Mouse (Mus musculus) ES-E14 (cell line): ENCODE results near the gene Pnpla7. TPM values are rescaled to one million over a fixed set of nuclear protein-coding genes. Genes with fewer than 3 reads are reported as not detected.

ENCODE experiments used
- DNase-seq: peaks from one replicate; pipeline ENCODE4 v3.0.0-alpha.2; 2013; ENCODE audit warnings: low read depth, low spot score
- H3K27ac ChIP-seq: 2 replicates; pipeline ENCODE4 v1.5.1; 2012; ENCODE audit warnings: low read depth, mild to moderate bottlenecking, low read length, moderate library complexity, mixed read lengths; ENCODE audit not compliant: poor library complexity, insufficient read depth, severe bottlenecking
- H3K36me3 ChIP-seq: 2 replicates; pipeline ENCODE4 v1.6.1; 2012; ENCODE audit warnings: mild to moderate bottlenecking, low read length, moderate library complexity, mixed read lengths; ENCODE audit not compliant: control insufficient read depth, poor library complexity, insufficient read depth, severe bottlenecking
- H3K4me1 ChIP-seq, 2 experiments: fragments of 150-350 bp in 1 of 2; sonication (generic) in 1 of 2; 2 replicates each; pipeline ENCODE4 v1.6.1; 2012; ENCODE audit warnings: low read length in 2 of 2, mild to moderate bottlenecking in 1 of 2, mixed read lengths in 1 of 2; ENCODE audit not compliant: control insufficient read depth in 2 of 2, insufficient read depth in 2 of 2, poor library complexity in 1 of 2
- H3K4me3 ChIP-seq, 2 experiments: fragments of 150-350 bp in 1 of 2; sonication (generic) in 1 of 2; 2 replicates each; pipeline ENCODE4 v1.5.1; 2012; ENCODE audit warnings: low read length in 2 of 2, low read depth in 1 of 2, mild to moderate bottlenecking in 1 of 2, mixed read lengths in 1 of 2; ENCODE audit not compliant: insufficient read depth in 1 of 2, poor library complexity in 1 of 2, severe bottlenecking in 1 of 2
- H3K9ac ChIP-seq: 2 replicates; pipeline ENCODE4 v1.6.1; 2012; ENCODE audit warnings: low read depth, mild to moderate bottlenecking, low read length, mixed read lengths; ENCODE audit not compliant: poor library complexity, insufficient read depth, severe bottlenecking
- H3K9me3 ChIP-seq: fragments of 150-350 bp; sonication (generic); 2 replicates; pipeline ENCODE4 v1.6.1; 2012; ENCODE audit warnings: low read depth, mild to moderate bottlenecking, low read length; ENCODE audit not compliant: control insufficient read depth, insufficient read depth
- CHD2 ChIP-seq: IDR thresholded peaks from 2 replicates; pipeline ENCODE4 v1.6.1; 2014; ENCODE audit warnings: mild to moderate bottlenecking, low read depth, low read length, inconsistent platforms
- HCFC1 ChIP-seq: IDR thresholded peaks from 2 replicates; pipeline ENCODE4 v1.6.1; 2012; ENCODE audit warnings: low read length, inconsistent platforms, borderline replicate concordance; ENCODE audit not compliant: insufficient read depth
- MAFK ChIP-seq: IDR thresholded peaks from 2 replicates; pipeline ENCODE4 v1.6.1; 2014; ENCODE audit warnings: mild to moderate bottlenecking, low read depth, low read length, inconsistent platforms; ENCODE audit not compliant: insufficient read depth
- ZC3H11A ChIP-seq: IDR thresholded peaks from 2 replicates; pipeline ENCODE4 v1.6.1; 2012; ENCODE audit warnings: low read depth, mild to moderate bottlenecking, inconsistent platforms, low read length, borderline replicate concordance
- ZNF384 ChIP-seq: IDR thresholded peaks from 2 replicates; pipeline ENCODE4 v1.6.1; 2012; ENCODE audit warnings: low read depth, low read length, inconsistent platforms
- in situ Hi-C, 2 experiments: fragments of 600-800 bp; cut with MboI; formaldehyde crosslinking; loops; one replicate each; pipeline ENCODE4 v1.15.1; 2025; ENCODE audit warnings: low sequenced_read_pairs in 2 of 2, inconsistent platforms in 1 of 2; ENCODE audit not compliant: unreplicated experiment in 2 of 2
- total RNA-seq: library from RNA; depleted of rRNA; stranded (reverse); fragments of 300-350 nt; gene quantifications from 2 replicates; pipeline ENCODE4 v1.2.3, GENCODE M21; 2012

The Pnpla7 gene
- total RNA-seq, 1 experiment = 20.2 TPM

DNA sequence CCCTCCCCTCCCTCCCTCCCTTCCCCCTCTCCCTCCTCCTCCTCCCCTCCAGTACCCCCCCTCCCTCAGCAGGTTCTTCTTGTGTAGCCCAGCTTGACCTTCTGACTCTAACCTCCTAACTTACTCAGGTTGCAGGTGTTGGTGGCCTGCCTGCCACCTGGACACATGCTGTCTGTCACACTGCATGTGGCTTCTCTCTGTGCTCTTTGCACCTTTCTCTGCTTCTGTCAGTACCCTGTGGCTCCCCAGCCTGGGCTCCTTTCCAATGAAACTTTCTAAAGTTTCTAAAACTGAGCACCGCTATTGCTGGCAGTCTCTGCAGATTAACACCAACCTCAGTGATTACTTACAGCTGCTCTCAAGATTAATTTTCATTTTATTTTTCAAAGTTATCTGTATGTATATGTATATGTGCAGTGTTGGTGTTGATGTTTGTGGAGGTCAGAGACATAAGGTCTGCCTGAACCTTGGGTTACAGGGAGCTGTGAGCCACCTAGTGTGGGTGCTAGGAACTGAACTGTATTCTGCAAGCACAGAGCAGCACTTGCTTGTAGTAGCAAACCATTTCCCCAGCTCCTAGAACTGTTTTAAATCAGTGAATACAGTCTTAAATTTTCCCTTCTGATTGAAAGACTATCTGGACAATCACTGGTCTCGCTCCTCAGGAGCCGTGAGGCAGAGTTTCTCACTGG is 24.9 kb downstream of the Pnpla7 start:
- Histone ChIP-seq H3K9ac (no peak overlapping the region), H3K4me3 (no peak overlapping the region), H3K9me3 (no peaks in the 10 kb centered on the region), H3K4me1 (no peaks in the 10 kb centered on the region; a peak in 1 of 4 replicates), H3K36me3 (no peaks in the 10 kb centered on the region), H3K27ac (no peak overlapping the region)
- in situ Hi-C loops = no loop called here
- TF ChIP-seq ZC3H11A (no peak), MAFK (no peak), HCFC1 (no peak), ZNF384 (no peak), CHD2 (no peak)
- no peak for DNase-seq

DNA sequence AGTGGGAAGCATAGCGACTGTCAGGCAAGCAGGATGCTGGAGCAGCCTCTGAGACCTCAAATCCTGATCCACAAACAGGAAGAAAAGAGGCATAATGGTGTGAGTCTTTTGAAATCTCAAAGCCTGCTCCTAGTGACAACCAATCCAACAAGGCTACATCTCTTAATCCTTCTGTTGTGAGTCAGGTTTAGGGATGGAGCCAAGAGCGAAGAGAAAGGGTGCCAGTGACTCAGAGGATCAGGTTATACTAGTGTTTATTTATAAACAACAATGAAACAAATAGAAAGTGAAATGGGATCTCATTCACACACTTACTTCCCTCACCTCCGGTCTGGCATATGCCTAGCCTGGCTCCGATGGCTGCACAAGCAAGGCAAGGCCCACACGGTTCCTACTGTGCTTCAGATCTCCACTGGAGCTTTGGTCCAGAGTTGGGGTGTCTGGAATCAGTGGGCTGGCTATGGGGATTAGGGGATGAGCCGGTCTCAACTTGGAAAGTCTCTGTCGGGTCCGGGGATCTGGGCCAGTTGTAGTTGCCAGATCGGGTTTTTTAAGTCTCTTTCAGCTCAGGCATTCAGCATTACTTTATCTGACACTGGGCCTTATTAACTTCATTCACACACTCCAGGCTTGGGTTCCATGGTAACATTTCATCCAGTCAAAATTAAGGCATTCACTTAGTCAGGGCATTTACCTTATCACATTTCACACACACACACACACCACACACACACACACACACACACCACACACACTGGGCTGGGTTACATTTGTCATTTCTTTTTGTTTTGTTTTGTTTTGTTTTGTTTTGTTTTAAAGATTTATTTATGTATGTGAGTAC is 28.3 kb downstream of the Pnpla7 start:
- no peak for DNase-seq
- TF ChIP-seq MAFK (no peak), CHD2 (no peak), ZC3H11A (no peak)
- in situ Hi-C loops = no loop called here

DNA sequence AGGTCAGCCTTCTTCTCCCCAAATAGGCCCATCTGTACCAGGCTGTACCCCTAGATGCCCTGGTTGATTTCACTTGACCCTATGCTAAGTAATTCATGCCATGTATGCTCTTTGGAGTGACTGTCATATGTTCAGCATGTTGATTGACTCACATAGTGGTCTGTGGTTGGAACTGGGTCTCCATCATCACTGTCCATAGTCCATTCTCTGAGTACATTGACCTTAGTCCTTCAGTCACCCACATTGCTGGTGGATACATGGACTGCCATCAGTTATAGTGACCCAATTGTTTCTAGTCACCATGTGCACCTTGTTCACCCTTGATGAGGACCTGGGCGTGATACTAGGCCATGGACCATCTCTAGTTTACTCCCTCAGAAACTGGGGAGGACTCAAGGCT is 30.9 kb downstream of the Pnpla7 start:
- H3K9me3 ChIP-seq = no peaks in the 10 kb centered on the region
- H3K36me3 ChIP-seq = no peaks in the 10 kb centered on the region
- in situ Hi-C loops = no loop called here
- H3K4me1 ChIP-seq = no peaks in the 10 kb centered on the region
- DNase-seq = no peak
- H3K9ac ChIP-seq = no peak overlapping the region
- TF ChIP-seq MAFK (no peak), ZC3H11A (no peak), ZNF384 (no peak), CHD2 (no peak), HCFC1 (no peak)
- no peak overlapping the region for H3K4me3 ChIP-seq
- no peak overlapping the region for H3K27ac ChIP-seq

More for the DNA sequence above, 28.3 kb downstream of the Pnpla7 start:
- no peaks in the 10 kb centered on the region; a peak in 1 of 4 replicates for H3K4me1 ChIP-seq
- H3K9ac ChIP-seq = no peak overlapping the region
- H3K27ac ChIP-seq = no peak overlapping the region
- no peaks in the 10 kb centered on the region for H3K9me3 ChIP-seq
- H3K36me3 ChIP-seq = no peaks in the 10 kb centered on the region
- H3K4me3 ChIP-seq = no peak overlapping the region

DNA sequence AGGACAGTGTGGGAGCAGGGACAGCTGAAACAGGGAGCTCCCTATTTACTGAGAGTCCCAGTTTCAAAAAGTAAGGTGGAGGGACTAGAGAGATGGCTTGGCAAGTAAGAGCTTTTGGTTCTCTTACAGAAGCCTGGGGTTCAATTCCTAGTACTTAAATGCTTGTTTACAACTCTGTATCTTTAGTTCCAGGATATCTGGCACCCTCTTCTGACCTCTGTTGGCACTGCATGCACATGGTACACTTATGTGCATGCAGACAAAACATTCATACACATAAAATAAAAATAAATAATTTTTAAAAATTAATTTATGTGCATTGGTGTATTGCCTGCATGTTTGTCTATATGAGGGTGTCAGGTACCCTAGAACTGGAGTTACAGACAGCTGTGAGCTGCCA is 32.4 kb downstream of the Pnpla7 start:
- Histone ChIP-seq H3K4me1 (no peaks in the 10 kb centered on the region), H3K9me3 (no peaks in the 10 kb centered on the region), H3K27ac (no peak overlapping the region), H3K9ac (no peak overlapping the region), H3K36me3 (no peaks in the 10 kb centered on the region), H3K4me3 (no peak overlapping the region)
- no peak for DNase-seq
- in situ Hi-C loops = no loop called here
- TF ChIP-seq HCFC1 (no peak), MAFK (no peak), ZNF384 (no peak)
